Mouse (Mus musculus) thymus, postnatal 14 days (tissue): Measurements from ENCODE around the gene Scrn1.

ENCODE experiments used
- DNase-seq: peaks from one replicate; pipeline ENCODE4 v3.0.0; 2021

Scrn1 gene

DNA sequence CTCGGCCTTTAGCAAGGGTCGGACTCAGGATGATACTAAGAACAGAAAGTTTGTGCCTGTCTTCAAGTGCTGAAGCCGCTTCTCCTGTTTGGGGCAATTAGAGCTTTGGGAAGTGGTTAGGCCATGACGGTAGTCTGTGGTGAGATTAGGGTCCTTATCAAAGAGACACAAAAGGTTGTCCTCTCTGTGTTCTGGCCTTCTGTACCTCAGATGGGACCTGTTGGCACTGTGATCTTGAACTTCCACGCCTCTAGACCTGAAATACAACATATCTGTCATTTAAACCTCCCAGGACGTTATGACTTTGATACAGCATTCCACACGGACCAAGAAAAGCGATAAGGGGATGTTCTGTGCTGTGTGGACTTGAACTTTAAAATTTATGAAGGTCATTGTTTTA lies 37.6 kb downstream of the Scrn1 start:
- no peak for DNase-seq

DNA sequence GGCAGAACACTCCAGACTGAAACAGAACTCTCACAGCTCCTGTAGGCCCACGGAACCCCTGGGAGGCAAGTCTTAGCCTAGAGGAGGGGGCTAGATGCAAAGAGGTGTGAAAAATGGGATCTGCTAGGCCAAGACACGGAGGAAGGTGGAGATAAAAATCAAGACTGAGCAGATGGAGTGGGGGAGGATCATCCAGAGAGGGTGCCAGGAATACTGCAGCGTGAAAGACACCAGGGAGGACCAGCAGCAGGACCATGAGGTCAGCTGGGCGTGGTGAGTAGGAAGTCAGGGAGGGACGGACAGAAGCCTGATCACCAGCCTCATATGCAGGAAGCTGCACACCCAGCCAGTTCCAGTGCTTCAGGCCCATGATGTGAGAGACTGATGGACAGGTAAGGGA lies 47.5 kb downstream of the Scrn1 start:
- no peak for DNase-seq

DNA sequence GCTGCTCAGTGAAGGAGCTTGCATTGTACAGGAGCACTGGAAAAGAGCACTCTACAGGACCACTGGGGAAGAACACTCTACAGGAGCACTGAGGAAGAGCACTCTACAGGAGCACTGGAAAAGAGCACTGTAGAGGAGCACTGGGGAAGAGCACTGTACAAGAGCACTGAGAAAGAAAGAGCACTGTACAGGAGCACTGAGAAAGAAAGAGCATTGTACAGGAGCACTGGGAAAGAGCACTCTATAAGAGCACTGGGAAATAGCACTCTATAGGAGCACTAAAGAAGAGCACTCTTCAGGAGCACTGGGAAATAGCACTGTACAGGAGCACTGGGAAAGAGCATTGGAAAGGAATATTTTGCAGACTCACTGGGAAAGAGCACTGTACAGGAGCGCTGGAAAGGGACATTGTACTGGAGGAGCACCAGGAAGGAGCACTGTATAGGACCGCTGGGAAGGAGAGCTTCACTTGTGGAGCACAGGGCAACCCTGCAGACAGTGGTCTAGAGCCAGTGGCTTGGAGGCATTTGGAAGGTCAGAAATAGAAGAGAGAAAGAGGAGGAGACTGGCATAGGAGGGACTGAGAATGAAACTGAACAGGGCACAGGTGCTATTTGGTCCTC lies 49.7 kb downstream of the Scrn1 start:
- no peak for DNase-seq

- DNase-seq, result no peak
These were observed 54.0 kb downstream of the Scrn1 start for GRCm38 (mm10) chr6:54512256-54512655.

- DNase-seq, result no peak
These were observed 57.0 kb downstream of the Scrn1 start for GRCm38 (mm10) chr6:54509264-54509663.

GRCm38 (mm10) chr6:54508256-54508793 lies 58.0 kb downstream of the Scrn1 start:
- DNase-seq, result no peak

DNA sequence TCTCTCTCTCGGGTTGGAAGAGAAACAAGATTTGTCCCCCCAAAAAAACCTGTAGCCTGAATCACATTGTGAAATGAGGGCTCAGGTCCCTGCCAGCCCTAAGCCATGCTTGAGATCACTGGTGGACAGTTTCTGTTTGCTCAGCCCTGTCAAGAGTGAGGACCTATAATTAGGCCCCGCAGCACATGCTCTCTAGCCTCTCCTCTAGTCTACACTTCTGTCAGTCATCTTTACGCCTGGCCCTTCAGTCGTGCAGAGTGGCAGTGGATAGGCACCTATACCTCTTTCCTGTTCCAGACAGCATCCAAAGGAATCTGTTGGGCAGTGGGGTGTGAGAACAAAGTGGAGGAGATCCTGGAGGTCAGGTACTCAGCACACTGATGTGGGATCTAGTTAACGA lies 58.5 kb downstream of the Scrn1 start:
- no peak for DNase-seq

DNA sequence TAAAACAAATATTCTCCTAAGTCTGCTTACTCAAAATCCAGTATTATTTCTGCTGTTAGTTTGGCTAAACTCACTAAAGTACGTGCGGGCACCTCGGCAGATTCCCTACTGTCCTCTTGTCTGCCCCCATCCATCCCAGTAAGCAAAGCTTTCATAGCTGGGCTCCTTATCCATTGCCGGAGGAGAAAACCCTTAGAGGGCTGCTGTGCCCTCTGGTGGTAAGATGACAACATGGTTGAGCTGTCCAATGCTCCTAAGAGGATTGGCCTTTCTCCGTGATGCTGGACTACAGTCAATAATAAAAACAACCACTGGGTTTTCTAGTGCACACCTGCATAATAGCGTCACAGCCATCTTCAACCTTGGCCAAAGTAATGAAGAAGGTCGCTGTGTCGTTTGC lies 59.3 kb downstream of the Scrn1 start:
- DNase-seq, result peak; percentile 26

GRCm38 (mm10) chr6:54506318-54506717 lies 60.0 kb downstream of the Scrn1 start:
- no peak for DNase-seq

GRCm38 (mm10) chr6:54502661-54503115 lies 63.6 kb downstream of the Scrn1 start:
- no peak for DNase-seq

GRCm38 (mm10) chr6:54496214-54496613 lies 70.1 kb downstream of the Scrn1 start:
- no peak for DNase-seq

DNA sequence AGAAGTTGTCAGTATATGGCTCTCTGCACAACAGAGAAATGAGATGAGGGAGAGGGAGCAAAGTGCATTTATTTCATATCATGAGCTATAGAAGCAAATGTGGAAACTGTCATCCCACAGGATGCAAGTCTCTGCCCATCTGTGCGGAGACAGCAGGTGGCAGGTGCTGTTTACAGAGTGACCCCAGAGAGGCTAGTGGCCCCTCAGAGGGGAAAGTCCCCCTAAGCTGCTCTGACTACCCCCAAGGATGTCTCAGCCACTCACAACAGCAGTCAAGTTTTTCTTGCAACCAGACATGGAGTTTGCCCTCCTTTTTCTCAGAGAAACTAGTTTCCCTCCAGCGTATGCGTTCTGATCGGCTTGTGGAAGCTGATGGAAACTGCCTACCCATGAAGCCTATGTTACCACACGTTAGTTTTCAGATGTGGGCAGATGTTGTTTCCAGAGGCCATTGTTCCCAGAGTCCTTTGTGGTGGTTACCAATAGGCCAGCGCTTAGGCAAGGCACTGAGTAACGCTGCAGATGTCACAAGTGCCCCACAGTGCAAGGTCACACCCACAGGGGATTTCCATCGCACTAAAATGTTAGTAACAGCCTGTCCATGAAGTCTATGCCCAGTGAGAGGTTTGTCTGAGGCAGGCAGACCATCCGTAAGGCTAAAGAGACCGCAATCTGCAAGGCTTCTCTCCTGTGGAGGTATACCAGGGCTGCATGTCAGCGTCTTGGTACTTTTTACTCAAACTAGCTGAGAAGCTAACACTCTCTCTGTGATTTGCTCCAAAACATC lies 71.5 kb downstream of the Scrn1 start:
- no peak for DNase-seq

- no peak for DNase-seq
These were observed 72.2 kb downstream of the Scrn1 start for GRCm38 (mm10) chr6:54494097-54494496.

GRCm38 (mm10) chr6:54491074-54491473 lies 75.2 kb downstream of the Scrn1 start:
- no peak for DNase-seq

- DNase-seq, result no peak
These were observed 80.2 kb downstream of the Scrn1 start for GRCm38 (mm10) chr6:54485973-54486569.

DNA sequence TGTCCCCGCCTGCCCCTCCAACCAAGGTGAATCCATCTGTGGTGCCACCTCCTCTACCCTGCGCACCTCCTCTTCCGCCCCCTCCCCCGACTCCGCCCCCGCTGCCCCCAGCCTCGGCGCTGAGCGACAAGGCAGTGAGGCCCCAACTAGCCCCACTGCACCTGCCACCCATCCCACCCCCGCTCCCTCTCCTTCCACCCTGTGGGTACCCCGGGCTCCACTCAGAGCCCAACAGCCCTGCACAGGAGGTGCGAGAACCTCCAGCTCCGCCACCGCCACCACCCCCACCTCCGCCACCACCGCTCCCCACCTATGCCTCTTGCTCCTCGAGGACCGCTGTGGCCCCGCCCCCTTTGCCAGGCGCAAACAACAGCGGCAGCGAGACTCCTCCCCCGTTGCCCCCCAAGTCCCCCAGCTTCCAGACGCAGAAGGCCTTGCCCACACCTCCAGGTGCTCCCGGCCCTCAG lies 80.8 kb downstream of the Scrn1 start:
- peak; percentile 78 for DNase-seq

DNA sequence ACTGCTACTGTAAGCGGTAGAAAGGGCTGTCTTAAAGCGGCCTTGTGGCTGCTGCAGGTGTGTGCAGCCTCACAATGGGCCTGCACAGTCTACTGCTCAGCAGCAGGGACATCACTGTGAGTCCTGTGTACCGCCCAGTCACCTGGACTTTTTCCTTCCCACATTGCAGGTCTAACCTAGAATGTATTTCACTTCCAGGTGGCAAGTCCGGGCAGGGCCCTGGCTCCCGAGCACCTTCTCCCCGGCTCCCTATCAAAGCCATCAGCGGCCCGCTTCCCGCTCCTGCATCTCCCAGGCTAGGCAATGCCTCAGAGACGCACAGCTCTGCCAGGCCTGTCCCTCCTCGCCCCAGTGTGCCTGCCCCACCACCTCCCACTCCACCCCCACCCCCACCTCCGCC lies 81.3 kb downstream of the Scrn1 start:
- DNase-seq, result no peak

DNA sequence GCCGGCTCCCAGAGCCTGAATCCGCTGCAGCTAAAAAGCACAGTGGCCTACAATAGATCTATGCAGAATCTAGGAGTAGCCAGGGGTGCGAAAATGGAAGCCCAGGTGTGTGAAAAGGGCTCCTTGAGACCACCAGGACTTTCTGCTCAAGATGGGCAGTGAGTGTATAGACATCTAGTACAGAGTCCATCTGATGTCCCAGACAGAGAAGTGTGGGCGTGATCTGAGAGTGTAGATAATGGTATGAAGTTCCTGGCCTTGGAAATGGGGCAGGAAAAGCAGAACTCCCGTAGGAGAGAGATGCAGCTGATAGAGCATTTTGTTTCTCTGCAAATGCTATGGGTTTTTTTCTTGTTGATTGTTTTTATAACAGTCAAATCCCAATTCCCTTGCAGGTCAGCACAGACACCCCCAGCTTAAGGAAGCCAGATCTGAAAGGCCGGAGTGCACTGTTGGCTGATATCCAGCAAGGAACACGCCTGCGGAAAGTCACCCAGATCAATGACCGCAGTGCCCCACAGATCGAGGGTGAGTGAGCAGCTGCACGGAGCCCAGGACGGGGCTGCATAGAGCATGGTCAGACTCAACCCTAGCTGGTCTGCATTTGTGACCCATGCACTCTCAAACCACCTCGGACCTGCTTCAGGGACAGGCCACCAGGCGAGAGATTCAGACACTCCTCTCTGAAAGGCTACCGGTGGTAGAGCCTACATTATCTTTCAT lies 84.7 kb downstream of the Scrn1 start:
- no peak for DNase-seq

GRCm38 (mm10) chr6:54478646-54479324 lies 87.5 kb downstream of the Scrn1 start:
- no peak for DNase-seq

DNA sequence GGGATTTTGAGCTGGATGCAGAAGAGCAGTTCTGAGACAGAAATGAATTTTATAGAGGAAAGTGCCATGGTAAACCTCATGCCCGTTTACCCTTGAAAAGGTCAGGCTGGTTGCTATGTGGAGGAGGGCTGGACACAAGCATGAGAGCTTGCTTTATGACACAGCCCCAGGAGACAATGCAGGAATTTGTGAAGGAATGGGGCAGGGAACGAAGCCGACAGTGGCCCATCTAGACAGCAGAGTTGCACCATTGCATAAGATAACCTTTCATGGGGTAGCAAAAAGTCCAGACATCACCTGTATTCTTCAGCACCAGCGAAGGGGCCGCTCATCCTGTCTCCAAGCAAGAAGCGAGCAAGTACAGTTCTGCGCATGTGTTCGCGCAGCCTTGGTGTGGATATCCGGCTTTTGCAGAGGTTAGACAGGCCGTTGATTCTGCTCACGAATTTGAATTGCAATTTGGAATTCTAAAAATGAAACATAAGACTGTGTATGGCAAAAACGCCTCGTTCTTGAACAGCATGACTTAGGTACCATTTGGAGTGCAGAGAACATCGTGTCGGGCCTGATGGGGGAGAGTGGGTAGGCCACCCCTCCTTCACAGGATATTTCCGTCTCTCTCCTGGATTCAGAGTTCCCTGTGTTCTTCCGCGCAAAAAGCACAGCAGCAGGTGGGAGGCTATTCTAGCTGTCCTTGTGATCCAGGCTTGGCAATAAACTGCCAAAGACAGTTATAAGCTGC lies 90.2 kb downstream of the Scrn1 start:
- DNase-seq, result no peak

GRCm38 (mm10) chr6:54472846-54473715 lies 93.2 kb downstream of the Scrn1 start:
- DNase-seq, result no peak
